Mouse (Mus musculus) kidney, adult 2 months (tissue): ENCODE data around the gene Col4a4.

Experiments used
- CTCF ChIP-seq: fragments of 200-500 bp; conservative IDR thresholded peaks from 2 replicates; pipeline ENCODE4 v1.5.1; 2011; ENCODE audit warnings: low read depth, mild to moderate bottlenecking, control low read depth, low read length, moderate library complexity, mixed read lengths; ENCODE audit not compliant: insufficient read depth, insufficient read length
- POLR2A ChIP-seq: fragments of 200-500 bp; IDR thresholded peaks from one replicate; pipeline ENCODE4 v1.6.1; 2011; ENCODE audit warnings: low read depth, low read length, control low read depth

DNA sequence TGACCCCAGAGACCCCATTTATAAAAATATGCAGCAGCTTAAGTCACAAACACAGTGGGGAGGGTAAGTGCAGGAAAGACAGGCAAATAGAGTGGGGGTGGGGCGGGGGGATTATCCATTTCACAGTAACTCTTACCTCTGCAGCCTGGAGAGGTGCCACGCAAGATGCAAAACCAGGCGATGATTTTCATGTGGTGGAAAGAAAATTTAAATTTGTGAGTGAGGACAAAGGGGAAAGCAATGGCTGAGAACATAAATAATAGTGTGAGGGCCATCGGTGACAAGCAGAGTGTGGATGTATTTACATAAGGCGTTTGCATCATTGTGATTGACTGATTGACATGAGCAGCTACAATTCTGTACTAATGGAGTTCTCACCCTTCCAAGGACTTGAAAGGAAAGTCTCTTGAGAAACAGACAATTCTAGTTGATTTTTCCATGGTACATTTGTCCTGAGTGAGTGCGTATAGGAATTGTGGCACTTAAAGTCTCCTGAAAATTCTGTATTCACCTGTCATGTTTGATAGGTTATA lies 121.3 kb downstream of the Col4a4 start:
- no peak for TF ChIP-seq CTCF
- no peak for TF ChIP-seq POLR2A
